Mouse (Mus musculus) B cell, adult 2 months (primary cell): ENCODE results near the gene Hinfp.
"Not testable (repeated sequence)": the region's sequence is repeated elsewhere in the genome, so short reads cannot be mapped to it uniquely, and the experiment has no call there.

Experiments
- DNase-seq, 2 experiments: peaks; one replicate each; pipeline ENCODE4 v3.0.0; 2022

Gene Hinfp

GRCm38 (mm10) chr9:44330736-44331135 lies 25.3 kb upstream of the Hinfp start:
- DNase-seq: no peak

- DNase-seq: no peak
These were observed 22.5 kb upstream of the Hinfp start for GRCm38 (mm10) chr9:44327926-44328325.

- DNase-seq: no peak
These were observed 21.7 kb upstream of the Hinfp start for GRCm38 (mm10) chr9:44327064-44327711.

GRCm38 (mm10) chr9:44326371-44327063 lies 21.0 kb upstream of the Hinfp start:
- DNase-seq: peak; percentile 77 to 78

- no peak for DNase-seq
These were observed 20.4 kb upstream of the Hinfp start, which contains the start of gene Dpagt1 for GRCm38 (mm10) chr9:44325768-44326370. Gene Dpagt1 (plus strand): TSS chr9:44326019.

- DNase-seq: not testable (repeated sequence)
These were observed 19.7 kb upstream of the Hinfp start for GRCm38 (mm10) chr9:44325032-44325767.

GRCm38 (mm10) chr9:44324147-44324546 lies 18.7 kb upstream of the Hinfp start:
- DNase-seq: no peak

GRCm38 (mm10) chr9:44323656-44324055 lies 18.2 kb upstream of the Hinfp start:
- not testable (repeated sequence) for DNase-seq

GRCm38 (mm10) chr9:44320799-44321133 lies 15.3 kb upstream of the Hinfp start:
- no peak for DNase-seq

- DNase-seq: peak; percentile 74 to 80
These were observed 14.7 kb upstream of the Hinfp start, which contains the start of gene C2cd2l for GRCm38 (mm10) chr9:44319887-44320798. Gene C2cd2l (minus strand): TSS chr9:44320285.

GRCm38 (mm10) chr9:44319105-44319886 lies 13.8 kb upstream of the Hinfp start:
- DNase-seq: peak in 1 of 2 experiments; percentile 37

GRCm38 (mm10) chr9:44318826-44319095 lies 13.3 kb upstream of the Hinfp start:
- DNase-seq: no peak

GRCm38 (mm10) chr9:44318076-44318825 lies 12.8 kb upstream of the Hinfp start:
- no peak for DNase-seq

- DNase-seq: no peak
These were observed 12.0 kb upstream of the Hinfp start for GRCm38 (mm10) chr9:44317452-44317851.

- no peak for DNase-seq
These were observed 9.4 kb upstream of the Hinfp start for GRCm38 (mm10) chr9:44314910-44315309.

- DNase-seq: no peak
These were observed 8.7 kb upstream of the Hinfp start for GRCm38 (mm10) chr9:44314257-44314547.

GRCm38 (mm10) chr9:44313476-44314256 lies 8.2 kb upstream of the Hinfp start:
- no peak for DNase-seq

- DNase-seq: no peak
These were observed 6.0 kb upstream of the Hinfp start for GRCm38 (mm10) chr9:44311136-44312134.

GRCm38 (mm10) chr9:44310750-44311135 lies 5.3 kb upstream of the Hinfp start:
- no peak for DNase-seq
